Mouse (Mus musculus) lung, postnatal 0 days (tissue): ENCODE results near the gene 4921504E06Rik.

ENCODE experiments used
- CTCF ChIP-seq: IDR thresholded peaks from 2 replicates; pipeline ENCODE4 v1.5.1; 2016; ENCODE audit warnings: antibody characterized with exemption, mild to moderate bottlenecking
- EP300 ChIP-seq: IDR thresholded peaks from 2 replicates; pipeline ENCODE4 v1.6.1; 2016; ENCODE audit warnings: antibody characterized with exemption, mild to moderate bottlenecking, control low read depth

DNA sequence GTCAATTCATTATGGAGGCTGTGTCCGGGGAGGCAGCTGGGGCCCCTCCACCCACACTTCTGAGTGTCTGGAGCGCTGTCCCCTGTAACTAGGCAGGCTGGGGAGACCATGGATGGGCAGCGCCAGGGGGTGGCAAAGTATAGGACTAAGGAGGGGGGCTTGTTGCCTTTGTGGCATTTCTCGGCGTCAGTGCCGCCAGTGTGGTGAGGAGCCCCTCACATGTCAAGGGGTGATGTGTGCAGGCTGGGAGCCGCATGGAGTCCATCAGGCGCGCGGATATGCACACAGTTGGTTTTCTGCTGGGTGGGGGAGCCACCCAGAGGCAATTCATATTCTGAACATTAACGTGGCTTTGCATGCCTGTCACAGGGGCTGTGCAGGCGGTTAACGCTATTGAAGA lies 35.8 kb downstream of the 4921504E06Rik start:
- TF ChIP-seq CTCF = no peak
- TF ChIP-seq EP300 = no peak
